Comparison of ENCODE assay signal across 27 mouse cellular contexts in genomic region chr19:42524703-42525102, GRCm38 (mm10).
"Had no signal": no experiment of that assay in that cellular context is flagged by ENCODE, and none has a peak within 500 bp of the region (broad histone marks: within the 10 kb centered on the region; RNA-seq: fewer than 3 reads in every experiment).

No protein-coding gene starts in this region.

- H3K27ac ChIP-seq: limb, embryonic 10.5 days; limb, embryonic 12.5 days; limb, embryonic 13.5 days; limb, embryonic 15.5 days; liver, embryonic 12.5 days; liver, embryonic 13.5 days; liver, embryonic 14.5 days; liver, embryonic 15.5 days; lung, embryonic 15.5 days; macrophage; midbrain, embryonic 10.5 days; midbrain, embryonic 12.5 days; midbrain, embryonic 13.5 days; midbrain, embryonic 15.5 days; neural tube, embryonic 12.5 days had no signal

- DNase-seq: left cerebral cortex, postnatal 4 days; liver; liver, embryonic 13.5 days; liver, postnatal 0 days; lung, adult 18-20 months; lung, embryonic 14.5 days; lung, postnatal 10 days; lung, postnatal 14 days; lung, postnatal 36 days; lung, postnatal 4 days; midbrain, embryonic 14.5 days had no signal

- H3K36me3 ChIP-seq: limb, embryonic 10.5 days; limb, embryonic 12.5 days; limb, embryonic 13.5 days; limb, embryonic 15.5 days; liver, embryonic 12.5 days; liver, embryonic 13.5 days; liver, embryonic 15.5 days; lung, embryonic 15.5 days; midbrain, embryonic 10.5 days; midbrain, embryonic 12.5 days; midbrain, embryonic 13.5 days; midbrain, embryonic 15.5 days; neural tube, embryonic 12.5 days had no signal

- H3K27me3 ChIP-seq: limb, embryonic 12.5 days; limb, embryonic 13.5 days; limb, embryonic 15.5 days; liver, embryonic 12.5 days; liver, embryonic 13.5 days; liver, embryonic 15.5 days; lung, embryonic 15.5 days; megakaryocyte, embryonic 14.5 days; midbrain, embryonic 12.5 days; midbrain, embryonic 13.5 days; midbrain, embryonic 15.5 days; neural tube, embryonic 12.5 days had no signal

- H3K4me3 ChIP-seq: limb, embryonic 10.5 days; limb, embryonic 12.5 days; limb, embryonic 13.5 days; limb, embryonic 15.5 days; liver, embryonic 12.5 days; liver, embryonic 13.5 days; liver, embryonic 15.5 days; lung, embryonic 15.5 days; megakaryocyte, embryonic 14.5 days; midbrain, embryonic 10.5 days; midbrain, embryonic 12.5 days; midbrain, embryonic 13.5 days; midbrain, embryonic 15.5 days; myocyte; neural tube, embryonic 12.5 days had no signal

- H3K9ac ChIP-seq: limb, embryonic 12.5 days; limb, embryonic 13.5 days; limb, embryonic 15.5 days; liver, embryonic 12.5 days; liver, embryonic 13.5 days; liver, embryonic 14.5 days; liver, embryonic 15.5 days; liver, postnatal 0 days; lung, embryonic 14.5 days; lung, embryonic 15.5 days; midbrain, embryonic 12.5 days; midbrain, embryonic 13.5 days; midbrain, embryonic 15.5 days; neural tube, embryonic 12.5 days had no signal

- H3K9me3 ChIP-seq: limb, embryonic 10.5 days; limb, embryonic 12.5 days; limb, embryonic 13.5 days; limb, embryonic 15.5 days; liver, embryonic 12.5 days; liver, embryonic 13.5 days; liver, embryonic 15.5 days; lung, embryonic 15.5 days; megakaryocyte, embryonic 14.5 days; midbrain, embryonic 10.5 days; midbrain, embryonic 12.5 days; midbrain, embryonic 13.5 days; midbrain, embryonic 15.5 days; neural tube, embryonic 12.5 days had no signal
